Mouse (Mus musculus): ENCODE measurements around the gene Rbfox3.

GRCm38 (mm10) chr11:118861801-118862431, 49.5 kb downstream of the Rbfox3 start:
- TF ChIP-seq EP300 (optimal IDR thresholded peaks at IDR 0.05), result no peak
- TF ChIP-seq CTCF (IDR thresholded peaks at IDR 0.05; ENCODE audit: low read depth), result no peak

Data from stomach, postnatal 0 days (tissue).